Mouse (Mus musculus) heart, postnatal 4 days (tissue): Measurements from ENCODE around the gene Dcbld1. TPM values are rescaled to one million over a fixed set of nuclear protein-coding genes. Genes with fewer than 3 reads are reported as not detected.
"Not testable (repeated sequence)": the region's sequence is repeated elsewhere in the genome, so short reads cannot be mapped to it uniquely, and the experiment has no call there.

Experiments used
- DNase-seq: peaks from one replicate; pipeline ENCODE4 v3.0.0; 2021
- total RNA-seq, 2 experiments: library from RNA; stranded (reverse); gene quantifications; 2 replicates each; pipeline ENCODE4 v1.2.3; 2021

Gene Dcbld1
- total RNA-seq, 2 experiments from 2014 or later, result 6.0 to 6.2 TPM

DNA sequence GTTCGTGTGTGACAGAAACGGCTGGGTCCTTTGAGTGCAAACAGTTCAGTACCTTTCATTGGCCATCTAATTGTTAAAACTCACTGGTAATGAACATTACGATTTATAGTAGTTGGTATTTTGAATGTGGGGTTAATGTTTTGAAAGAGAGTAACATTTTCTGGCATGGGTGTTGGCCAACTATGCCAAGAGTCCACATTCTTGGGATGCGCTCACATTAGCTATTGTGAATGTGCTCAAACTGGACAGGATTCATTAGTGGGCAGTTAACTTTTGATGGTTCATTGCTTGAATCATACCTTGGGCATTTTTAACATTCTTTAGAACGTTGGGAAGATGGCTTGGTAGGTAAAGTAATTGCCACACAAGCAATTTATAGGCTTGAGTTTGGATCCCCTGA is 30.7 kb downstream of the Dcbld1 start:
- DNase-seq, result no peak

DNA sequence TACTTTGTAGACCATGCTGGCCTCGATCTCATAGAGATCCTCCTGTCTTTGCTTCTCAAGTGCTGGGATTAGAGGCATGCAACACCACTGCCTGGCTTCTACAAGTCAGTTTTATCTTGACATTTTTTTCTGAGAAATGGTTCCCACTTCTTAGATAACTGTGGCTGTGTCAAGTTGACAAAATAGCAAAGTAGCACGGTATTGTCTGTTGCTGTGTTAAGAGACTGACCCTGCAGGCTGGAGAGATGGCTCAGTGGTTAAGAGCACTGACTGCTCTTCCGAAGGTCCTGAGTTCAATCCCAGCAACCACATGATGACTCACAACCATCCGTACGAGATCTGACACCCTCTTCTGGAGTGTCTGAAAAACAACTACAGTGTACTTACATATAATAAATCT is 35.5 kb downstream of the Dcbld1 start:
- no peak for DNase-seq

DNA sequence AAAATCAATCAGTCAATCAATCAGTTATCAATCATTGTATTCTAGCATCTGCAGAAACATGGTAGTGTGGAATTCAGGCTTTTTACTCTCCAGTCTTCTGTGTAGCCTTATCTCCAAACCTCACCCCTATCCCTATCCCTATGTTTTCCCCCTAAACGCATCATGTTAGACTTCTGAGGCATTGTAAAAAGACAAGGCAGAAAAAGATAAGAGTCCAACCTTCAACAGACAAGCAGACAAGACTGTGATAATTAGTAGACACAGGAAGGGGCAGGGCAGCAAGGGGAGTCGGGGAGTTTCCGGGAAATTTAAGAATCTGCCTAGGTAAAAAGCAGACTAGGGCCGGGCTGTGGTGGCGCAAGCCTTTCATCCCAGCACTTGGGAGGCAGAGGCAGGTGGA is 38.0 kb downstream of the Dcbld1 start:
- DNase-seq, result no peak

DNA sequence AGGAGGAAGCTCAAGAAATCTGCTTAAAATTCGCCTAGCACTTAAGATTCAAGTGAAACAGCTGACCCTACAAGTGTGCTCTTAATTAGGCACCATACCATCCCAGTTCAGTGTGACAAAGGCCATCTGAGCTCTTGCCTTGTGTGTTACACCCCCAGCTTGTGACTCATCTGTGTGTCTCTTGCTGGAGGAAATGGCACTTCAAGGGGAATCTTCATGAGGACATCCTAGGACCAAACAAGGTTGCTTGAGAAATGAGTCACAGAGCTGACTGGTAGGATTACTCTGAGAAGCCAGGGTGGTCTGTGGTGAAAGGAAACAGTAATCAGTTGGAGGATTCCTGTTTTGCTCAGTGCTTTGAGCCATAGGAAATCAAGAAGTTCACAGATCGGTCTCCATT is 39.6 kb downstream of the Dcbld1 start:
- no peak for DNase-seq

DNA sequence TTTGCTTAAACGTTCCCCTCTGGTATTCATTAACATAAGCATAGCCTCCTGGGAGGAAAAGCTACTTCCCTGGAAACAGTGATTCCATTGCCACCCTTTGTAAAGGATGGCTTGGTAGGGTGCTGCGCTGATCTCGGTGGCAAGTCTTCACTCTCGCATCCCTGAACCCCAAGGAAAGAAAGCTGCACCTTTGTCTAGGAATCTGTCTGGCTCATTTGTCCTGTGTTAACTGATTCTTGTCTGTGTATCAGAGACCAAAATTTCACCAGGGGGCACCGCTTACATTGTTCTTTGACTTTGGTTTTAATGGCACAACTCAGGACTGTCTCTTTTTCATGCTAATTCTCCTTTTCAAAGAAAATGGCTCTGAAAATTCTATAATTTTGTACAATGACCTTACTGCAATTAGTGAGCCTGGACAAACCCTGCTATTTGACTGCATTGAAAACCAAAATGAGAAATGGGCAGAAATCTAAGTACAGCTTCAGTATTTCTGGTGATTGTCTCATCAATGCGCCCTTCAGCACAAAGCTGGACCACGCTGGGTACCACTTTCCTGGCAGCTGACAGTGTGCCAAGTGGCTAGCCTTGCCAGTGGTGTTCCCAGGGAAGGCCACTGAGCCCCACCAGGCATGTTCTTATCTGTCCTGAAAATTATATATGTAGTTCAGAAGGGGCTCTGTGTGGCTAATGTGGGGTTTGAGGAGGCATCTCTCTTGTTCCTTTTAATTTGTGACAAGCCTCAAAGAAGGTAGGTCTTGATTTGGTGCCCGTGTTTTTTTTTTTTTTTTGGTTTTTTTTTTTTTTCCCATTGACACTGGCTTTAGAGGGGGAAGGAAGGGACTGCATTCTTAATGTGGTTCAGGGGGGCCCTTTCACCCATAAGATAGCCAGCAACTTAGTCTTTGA is 40.8 kb downstream of the Dcbld1 start:
- DNase-seq, result peak; percentile 11

DNA sequence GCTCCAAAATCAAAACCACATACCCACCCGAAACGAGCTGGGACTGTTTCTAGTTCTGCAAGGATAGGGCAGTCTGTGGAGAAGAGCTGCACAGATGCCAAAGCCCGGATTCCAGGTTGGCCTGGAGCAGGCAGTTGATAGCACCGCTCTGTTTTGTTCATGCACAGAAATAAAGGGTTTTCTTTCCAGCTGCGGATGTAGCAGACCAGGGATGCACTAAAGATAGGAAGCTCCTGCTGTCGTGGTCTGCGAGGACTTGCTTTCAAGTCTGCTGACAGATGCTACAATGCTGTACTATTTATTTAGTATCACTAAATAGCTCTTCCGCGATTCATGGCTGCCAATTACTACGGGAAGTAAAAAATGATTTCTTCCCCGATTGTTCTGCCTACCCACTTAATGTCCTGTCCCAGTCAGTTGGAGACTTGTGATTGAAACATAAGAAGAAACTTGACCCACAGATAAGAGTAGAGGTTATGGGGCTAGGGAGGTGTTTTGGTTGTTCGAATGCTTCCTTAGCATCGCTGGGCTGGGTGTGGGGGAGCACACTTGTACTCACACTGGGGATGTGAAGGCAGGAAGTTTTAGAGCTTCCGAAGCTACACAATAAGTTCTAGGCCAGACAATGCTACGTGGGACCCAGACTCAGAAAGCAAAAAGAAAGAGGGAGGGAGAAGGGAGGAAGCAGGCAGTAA is 41.6 kb downstream of the Dcbld1 start:
- DNase-seq, result peak; percentile 9

DNA sequence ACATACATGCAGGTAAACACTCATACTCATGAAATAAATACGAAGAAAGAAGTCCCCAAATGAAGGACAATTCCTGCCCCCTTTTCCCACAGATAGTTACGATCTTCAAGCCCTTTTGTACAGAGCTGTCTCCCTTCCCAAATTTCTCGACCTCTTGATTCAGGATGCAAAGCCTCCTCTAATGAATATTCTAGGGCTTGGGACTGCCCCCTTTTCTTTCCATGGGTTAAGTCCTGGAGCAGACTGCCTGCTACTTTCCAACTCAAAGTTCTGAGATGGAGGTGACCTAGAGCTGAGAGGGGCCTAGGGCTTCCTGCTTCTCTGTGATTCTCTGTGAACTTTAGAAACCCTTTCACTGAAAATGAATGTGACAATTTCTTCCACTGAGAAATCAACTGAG is 43.2 kb downstream of the Dcbld1 start:
- no peak for DNase-seq

DNA sequence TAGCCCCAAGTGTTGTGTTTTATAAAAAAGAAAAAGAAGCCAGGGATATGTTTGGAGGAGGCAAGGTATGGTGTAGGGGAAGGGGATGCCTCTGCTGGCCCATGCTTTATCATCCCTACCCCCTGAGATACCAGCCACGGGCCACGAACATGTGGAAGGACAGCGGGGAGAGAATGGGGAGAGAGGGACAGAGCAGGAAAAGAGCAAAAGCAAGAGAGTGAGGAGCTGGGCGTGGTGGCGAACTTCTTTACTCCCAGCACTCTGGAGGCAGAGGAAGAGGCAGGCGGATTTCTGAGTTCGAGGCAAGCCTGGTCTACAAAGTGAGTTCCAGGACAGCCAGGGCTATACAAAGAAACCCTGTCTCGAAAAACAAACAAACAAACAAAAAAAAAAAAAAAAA is 44.1 kb downstream of the Dcbld1 start:
- not testable (repeated sequence) for DNase-seq

DNA sequence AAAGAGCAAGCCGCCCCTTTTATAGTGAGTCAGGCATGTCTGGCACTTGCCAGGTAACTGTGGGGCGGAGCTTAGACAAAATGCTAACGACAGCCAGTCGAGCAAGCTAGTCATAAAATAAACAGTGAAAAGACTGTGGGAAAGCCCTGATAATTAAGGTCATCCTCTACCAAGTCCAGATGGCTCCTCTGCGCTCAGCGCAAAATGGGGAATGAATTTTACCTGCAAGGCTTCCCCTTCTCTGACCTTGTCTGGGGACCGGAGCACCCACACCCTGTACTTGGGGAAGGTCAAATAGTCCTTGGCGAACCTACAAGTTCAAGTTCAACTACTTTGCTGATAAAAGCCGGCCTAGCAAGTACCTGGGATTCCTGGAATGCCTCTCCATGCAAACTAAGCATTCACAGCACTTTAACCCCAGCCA is 44.6 kb downstream of the Dcbld1 start:
- DNase-seq, result no peak

DNA sequence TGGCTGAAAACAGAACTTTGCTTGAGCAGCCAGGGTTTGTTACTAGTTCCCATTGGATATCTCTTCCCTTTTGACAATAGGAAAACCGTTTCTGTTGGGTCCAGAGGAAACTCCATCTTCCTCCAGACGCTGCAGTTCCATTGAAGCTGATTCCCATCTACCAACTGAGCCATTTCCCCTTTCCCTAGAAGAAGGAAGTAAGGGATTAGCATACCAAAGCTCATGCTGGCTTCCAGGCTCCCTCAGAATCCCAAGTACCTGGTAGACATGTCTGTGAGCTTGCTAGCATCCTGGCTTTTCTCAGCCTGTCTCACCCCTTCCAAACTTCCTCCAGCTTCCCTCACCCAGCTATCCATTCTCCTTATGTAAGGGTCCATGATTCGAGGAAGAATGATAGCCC is 45.4 kb downstream of the Dcbld1 start:
- DNase-seq, result no peak

DNA sequence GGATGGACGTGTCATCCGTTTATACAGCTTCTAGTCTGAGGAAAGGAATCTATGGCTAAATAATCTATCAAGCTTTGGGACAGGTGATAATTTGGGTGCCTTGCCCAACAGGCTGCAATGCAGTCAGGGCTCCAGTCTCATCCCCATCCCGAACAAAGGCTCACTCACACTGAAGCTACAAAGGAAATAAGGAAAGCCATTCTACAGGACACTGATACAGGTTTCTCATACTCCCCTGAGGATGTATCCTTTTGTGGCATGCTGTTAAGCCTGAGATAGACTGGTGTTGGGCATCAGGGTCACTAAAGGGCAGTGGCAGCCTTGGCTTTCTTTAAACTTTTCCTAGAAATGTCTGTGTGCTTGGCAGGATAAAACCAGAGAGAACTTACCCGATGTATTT is 46.5 kb downstream of the Dcbld1 start:
- no peak for DNase-seq

DNA sequence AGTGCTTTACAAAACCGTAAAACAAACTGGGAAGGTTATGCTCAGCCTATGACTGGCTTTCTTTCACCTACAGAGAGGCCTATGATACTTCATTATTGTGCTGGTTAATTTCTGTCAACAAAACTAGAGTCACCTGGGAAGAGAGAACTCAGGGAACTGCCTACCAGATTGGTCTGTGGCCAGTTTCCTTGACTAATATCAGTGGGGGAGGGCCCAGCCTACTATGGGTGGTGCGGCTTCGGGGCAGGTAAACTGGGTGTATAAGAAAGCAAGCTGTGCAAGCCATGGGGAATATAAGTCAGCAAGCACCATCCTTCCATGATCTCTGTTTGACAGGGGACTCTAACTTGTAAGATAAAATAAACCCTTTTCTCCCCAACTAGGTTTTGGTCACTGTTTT is 47.2 kb downstream of the Dcbld1 start:
- no peak for DNase-seq

DNA sequence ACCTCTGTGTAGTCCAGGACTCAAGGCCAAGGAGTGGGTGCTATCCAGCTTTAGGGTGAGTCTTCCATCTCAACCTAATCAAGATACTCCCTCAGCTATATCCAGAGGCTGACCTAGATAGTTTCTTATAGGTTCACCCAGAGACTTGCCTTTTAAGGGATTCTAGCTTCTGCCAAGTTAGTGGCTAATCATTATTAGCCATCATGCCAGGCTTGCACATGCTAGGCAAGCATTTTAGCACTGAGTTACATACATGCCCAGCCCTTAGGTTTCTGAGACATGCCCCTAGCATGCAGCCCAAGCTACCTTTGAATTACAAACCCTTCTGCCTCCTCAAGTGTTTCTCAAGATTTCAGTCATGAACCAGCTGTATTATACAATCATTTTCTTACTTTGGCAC is 47.9 kb downstream of the Dcbld1 start:
- no peak for DNase-seq

DNA sequence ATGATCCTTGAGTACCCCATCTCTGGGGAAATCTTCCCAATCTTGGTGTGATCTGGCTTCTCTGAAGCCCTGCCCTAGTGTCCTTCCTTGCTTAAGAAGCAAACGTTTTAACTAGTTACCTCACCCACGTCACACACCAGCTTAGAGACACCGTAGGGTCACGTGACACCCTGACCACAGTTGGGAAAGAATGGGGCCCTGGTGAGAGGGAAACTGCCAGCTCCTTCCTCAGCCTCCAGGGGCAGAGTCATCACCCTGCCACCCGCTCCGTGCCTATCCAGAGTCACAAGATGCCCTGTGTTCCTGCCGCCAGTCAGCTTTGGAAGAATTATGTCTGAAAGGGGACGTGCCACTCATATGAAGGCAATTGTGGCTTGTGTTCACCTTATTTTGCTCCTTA is 51.2 kb downstream of the Dcbld1 start:
- DNase-seq, result no peak

DNA sequence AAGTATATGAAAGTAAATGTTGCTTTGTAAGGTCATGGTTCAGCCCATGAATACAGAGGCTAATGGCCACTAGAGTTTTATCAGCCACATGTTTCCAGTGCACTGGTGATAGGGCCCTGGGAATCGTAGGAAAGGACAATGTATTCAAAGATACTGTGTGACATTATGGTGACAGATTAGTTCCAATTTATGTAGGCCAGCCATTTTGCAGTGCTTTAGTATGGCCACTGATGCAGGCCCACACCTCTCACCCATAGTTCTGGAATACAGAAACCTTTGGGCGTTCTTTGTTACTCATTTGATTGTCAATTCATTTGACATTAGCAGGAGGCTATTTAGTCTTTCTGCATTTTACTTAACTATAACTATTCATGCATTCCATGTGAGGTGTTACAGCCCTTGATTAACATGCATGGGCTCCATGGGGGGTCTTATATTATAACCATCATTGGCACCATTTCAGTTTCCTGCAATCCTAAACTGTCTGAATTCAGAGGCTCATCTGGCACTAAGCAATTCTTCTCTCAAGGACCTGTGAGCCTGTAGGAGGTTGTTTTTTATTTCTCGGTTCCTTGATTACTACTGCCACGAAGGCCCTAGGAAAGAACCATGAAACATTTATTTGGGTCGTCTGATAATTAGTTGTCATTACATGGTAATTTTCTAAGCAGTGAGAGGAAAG is 54.6 kb downstream of the Dcbld1 start:
- no peak for DNase-seq

DNA sequence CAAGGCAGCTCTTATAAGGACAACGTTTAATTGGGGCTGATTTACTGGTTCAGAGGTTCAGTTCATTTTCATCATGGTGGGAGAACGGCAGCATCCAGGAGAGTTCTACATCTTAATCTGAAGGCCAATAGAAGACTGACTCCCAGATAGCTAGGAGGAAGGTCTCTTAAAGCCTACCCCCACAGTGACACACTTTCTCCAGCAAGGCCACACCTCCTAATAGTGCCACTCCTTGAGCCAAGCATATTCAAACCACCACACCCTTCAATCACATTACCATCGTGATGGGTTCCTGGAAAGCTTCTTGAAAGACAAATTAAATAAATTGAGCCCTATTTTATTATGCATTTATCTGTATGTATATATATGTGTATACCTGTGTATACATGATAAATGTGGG is 55.8 kb downstream of the Dcbld1 start:
- no peak for DNase-seq

DNA sequence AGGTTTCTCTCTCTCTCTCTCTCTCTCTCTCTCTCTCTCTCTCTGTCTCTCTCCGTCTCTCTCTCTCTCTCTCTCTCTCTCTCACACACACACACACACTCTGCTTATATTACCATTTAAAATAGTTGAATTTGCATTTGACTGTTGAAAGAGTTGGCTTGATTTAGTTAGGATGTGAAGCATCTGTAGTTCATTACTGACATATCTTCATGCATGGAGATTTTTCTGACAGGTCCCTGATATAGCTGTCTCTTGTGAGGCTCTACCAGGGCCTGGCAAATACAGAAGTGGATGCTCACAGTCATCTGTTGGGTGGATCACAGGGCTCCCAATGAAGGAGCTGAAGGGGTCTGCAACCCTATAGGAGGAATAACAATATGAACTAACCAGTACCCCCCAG is 59.0 kb downstream of the Dcbld1 start:
- DNase-seq, result not testable (repeated sequence)

DNA sequence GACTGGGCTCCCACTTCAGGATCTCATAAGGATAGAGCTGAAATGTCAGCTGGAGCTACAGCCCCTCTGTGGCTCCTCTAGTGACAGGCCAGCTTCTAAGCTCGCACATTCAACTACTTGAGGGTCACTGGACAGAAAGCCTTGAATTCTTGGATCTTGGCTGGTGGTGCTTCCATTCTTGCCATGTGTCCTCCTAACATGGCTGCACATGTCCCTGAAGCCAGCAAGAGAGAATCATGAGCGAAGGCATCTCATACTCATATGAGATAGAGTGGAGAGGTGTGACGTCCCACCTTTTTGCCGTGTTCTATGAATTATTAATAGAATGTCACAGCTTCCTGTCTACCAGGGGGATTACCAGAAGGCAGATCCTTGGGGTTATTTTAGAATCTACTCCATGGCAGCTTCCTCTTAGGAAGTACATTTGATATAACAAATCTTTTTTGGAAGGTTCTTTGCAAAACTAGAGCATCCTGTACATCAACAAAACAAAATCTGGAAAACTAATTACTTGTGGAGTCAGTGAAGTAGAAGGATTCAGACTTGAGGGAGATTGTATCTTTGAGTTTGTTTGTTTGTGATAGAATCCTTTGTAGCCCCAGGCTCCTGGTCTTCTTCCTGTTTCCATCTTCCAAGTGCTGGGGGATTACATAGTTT is 60.6 kb downstream of the Dcbld1 start:
- no peak for DNase-seq

DNA sequence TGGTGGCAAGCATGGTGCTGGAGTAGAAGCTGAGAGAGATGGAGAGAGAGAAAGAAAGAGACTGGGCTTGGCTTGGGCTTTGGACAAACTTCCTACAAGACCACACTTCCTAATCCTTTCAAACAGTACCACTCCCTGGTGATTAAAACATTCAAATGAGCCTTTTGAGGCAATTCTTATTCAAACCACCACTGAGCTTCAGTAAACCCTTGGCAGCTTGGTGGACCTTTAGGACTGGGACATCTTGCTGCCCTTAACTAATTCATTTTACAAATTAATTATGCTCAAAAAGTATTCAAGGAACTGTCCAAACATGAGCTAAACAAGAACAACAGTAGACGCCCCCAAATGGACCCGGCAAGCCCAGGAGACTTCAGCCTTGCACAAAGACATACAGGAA is 62.5 kb downstream of the Dcbld1 start:
- DNase-seq, result no peak

DNA sequence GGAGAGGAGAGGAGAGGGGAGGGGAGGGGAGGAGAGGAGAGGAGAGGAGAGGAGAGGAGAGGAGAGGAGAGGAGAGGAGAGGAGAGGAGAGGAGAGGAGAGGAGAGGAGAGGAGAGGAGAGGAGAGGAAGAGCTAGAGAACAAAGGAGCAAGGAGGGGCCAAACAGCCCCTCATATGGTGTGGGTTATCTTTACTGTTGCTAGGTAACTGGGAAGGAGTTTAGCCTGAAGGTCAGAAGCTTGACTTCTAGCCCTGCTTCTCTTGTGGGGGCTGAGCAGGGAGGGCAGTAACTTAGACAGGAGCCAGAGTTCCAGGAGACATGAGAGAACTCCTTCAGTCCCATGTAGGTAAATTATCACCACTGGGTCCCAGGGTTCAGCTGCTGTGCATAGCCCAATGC is 65.1 kb downstream of the Dcbld1 start:
- not testable (repeated sequence) for DNase-seq

DNA sequence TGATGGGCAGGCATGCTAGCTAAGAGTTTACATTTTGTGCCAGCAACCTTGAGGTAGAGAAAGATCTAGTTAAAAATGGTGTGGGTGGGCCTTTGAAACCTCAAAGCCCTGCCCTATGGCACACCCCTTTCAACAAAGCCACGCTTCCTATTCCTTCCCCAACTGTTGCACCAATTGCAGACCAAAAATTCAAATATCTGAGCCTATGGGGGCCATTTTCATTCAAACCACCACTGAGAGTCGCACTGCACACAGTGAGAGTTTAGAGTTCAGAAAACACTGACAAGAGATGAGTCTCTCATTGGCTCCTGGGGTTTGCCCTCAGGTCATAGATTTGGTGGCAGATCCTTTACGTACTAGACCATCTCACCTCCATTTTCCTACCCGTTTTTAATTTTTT is 68.3 kb downstream of the Dcbld1 start:
- no peak for DNase-seq

DNA sequence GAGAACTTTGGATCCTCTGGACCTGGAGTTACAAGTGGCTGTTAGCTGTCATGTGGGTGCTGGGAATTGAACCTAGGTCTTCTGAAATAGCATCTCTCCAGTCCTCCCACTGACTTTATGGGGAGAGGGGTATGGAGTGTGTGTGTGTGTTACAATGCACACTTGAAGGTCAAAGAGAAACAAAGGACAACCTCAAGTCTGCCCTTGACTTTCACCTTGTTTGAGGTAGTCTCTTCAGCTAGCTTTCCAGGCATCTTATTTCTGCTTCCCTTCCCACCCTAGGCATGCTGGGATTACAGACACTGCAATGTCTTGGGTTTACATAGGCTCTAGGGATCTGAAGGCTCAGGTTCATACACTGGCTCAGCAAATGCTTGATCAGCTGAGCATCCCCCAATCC is 68.9 kb downstream of the Dcbld1 start:
- no peak for DNase-seq

DNA sequence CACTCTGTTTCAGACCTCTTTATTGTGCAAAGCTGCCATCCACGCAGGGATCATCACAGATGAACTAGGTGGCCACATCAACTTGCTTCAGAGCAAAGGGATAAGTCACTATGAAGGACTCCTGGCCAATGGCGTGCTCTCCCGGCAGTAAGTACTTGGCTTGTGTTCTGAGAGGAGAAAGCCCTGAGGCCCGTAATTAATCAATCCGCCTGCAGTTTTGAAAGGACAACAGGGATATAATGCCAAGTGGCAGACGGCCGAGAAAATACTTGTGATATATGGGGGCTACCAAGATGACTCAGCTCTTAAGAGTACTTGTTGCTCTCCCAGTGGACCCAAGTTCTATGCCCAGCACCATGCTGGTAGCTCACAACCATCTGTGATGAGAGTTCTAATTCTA is 71.2 kb downstream of the Dcbld1 start:
- DNase-seq, result no peak
